Mouse (Mus musculus) embryo, embryonic 10 days (tissue): ENCODE data around the gene Hs2st1.

Experiments used
- DNase-seq: peaks from one replicate; pipeline ENCODE4 v3.0.0-alpha.2; 2015; ENCODE audit warnings: low spot score

Gene Hs2st1

DNA sequence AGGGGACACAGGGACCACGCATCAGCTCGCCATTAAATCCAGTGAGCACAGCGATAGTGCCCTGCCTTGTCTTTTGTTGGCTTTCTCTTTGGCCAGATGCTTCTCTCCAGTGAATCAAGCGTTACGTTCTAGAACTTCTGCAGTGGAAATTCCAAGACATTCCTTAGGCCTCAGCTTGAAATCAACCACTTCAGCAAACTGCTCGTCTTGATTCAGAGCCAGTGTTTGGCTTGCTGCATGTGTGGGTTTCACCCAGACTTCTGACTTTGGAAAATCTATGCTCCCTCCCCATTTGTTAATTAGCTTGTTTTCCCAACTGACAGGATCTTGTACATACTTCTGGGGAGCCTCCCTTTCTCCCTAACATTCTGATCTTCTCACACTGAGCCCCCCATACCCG, 16.8 kb upstream of the Hs2st1 start:
- DNase-seq, result no peak

DNA sequence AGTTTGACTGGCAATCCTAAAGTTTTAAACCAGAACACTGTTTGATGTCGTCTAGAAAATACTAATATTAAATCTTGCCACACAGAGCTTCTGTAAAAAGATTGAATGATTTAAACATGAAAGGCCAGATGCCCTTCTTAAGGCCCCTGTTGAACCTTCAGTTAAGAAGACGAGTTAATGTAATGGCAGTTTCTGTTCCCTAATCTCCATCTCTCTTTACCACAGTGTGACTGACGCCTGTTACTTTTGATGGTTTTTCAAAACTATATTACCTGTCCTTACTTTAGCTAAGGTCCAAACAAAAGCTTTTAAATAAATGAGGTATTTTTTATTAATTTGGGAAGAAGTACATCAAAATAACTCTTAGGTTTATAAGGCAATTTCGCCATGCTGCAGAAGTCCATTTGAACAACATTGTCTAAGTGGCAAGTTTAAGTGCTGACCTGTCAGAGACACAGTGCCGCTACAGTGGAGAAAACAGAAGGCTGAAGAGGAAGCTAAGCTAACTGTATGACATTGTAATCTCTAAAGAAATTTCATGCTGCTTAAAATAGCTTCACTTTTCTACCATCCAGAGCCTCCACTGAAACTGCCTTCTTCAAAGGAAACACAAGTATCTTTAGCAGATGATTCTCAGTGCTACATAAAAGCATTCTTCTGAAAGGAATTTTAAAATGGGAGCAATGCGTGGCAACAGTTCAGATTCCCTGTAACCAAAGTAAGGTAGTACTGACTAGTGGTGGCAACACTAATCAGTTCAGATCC, 15.0 kb upstream of the Hs2st1 start:
- no peak for DNase-seq

- DNase-seq, result no peak
Measured at GRCm38 (mm10) chr3:144583789-144584188, 13.8 kb upstream of the Hs2st1 start.

GRCm38 (mm10) chr3:144582306-144582705, 12.3 kb upstream of the Hs2st1 start:
- DNase-seq, result no peak

DNA sequence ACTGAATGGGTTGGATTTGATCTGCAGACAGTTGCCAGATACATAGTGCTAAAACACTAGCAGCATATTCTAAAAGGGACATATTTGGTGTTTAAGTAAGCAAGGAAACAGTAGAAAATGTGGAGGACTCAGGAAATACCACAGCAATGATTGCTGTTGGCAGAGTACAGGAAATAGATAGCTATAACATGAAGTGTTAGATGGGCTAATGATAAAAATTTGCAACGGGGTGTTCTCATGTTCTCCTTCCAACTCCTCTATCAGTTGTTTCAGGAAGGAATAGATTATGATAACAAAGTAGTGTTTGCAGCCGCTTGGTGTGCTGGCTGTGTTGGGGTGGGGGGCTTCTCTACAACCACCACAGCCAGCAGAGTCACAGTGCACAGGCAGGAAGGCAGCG, 11.9 kb upstream of the Hs2st1 start:
- DNase-seq, result no peak

- DNase-seq, result no peak
Measured at GRCm38 (mm10) chr3:144580281-144580680, 10.3 kb upstream of the Hs2st1 start.

DNA sequence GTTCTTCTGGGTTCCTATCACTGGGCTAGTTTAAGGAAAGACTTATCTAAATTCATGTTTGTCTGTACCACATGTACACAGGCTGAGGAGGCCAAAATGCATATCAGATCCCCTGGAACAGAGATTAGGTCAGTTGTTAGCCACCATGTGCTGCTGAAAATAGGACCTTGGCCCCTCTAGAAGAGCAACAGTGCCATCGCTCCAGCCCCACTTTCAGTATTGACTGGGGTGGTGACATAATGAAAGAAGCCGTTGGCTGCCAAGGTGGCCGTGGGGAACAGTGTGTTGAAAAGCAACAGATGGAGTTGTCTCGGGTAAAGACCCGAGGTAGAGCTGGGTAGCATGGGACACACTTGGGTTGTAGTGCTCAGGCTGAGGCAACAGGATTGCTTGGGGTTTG, 9.8 kb upstream of the Hs2st1 start:
- no peak for DNase-seq

GRCm38 (mm10) chr3:144578921-144579320, 8.9 kb upstream of the Hs2st1 start:
- no peak for DNase-seq

- DNase-seq, result no peak
Measured at GRCm38 (mm10) chr3:144577366-144578340, 7.7 kb upstream of the Hs2st1 start.

DNA sequence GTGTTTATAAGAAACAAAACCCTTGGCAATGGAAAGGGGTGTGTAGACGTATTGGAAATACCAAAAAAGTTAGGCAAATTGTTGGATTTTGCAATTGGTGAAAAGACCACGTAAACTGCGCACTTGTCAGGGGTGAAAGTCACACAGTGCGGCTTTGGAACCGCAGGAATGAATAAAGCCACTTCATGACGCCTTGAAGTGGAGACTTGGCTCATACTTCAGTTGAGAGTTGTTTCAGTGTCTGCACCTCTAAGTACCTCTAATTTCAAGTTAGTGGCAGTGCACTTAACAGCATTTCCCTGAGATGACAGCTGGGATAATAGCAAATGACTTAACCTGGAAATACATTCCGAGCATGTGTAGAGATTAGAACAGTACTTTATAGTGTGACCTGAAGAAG, 4.3 kb upstream of the Hs2st1 start:
- no peak for DNase-seq

GRCm38 (mm10) chr3:144570816-144571487, 971 bp upstream of the Hs2st1 start:
- no peak for DNase-seq

DNA sequence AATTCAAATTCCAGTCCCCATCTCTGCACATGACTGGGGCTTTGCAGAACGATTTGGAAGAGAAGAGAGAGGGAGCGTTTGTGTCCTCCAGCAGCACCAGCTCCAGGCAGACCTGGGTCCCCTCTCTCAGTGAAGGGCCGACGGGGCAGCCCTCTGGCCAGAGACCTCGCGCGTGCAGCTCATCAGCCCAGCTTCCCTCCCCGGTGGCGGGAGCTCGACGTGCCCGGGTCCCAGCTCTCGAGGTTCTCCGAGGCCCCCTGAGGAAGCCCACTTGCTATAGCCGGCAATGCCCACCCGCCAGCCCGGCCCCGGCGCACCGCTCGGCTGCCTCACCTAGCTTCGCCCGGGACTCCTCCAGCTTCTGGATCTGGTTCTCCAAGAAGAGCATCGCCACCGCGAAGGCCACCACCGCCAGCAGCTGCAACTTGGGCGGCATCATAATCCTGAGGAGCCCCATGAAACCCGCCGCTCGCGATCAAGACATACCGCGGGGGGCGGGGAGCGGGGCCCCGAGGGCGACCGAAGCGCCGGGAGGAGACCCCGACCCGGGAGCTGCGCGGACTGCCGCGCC, 495 bp downstream of the Hs2st1 start:
- DNase-seq, result peak; percentile 52

GRCm38 (mm10) chr3:144568861-144569361, 1.1 kb downstream of the Hs2st1 start:
- peak; percentile 52 for DNase-seq

- no peak for DNase-seq
Measured at GRCm38 (mm10) chr3:144565212-144565611, 4.8 kb downstream of the Hs2st1 start.

GRCm38 (mm10) chr3:144563916-144564315, 6.1 kb downstream of the Hs2st1 start:
- no peak for DNase-seq

- no peak for DNase-seq
Measured at GRCm38 (mm10) chr3:144561511-144562250, 8.3 kb downstream of the Hs2st1 start.

- no peak for DNase-seq
Measured at GRCm38 (mm10) chr3:144558274-144558673, 11.7 kb downstream of the Hs2st1 start.

DNA sequence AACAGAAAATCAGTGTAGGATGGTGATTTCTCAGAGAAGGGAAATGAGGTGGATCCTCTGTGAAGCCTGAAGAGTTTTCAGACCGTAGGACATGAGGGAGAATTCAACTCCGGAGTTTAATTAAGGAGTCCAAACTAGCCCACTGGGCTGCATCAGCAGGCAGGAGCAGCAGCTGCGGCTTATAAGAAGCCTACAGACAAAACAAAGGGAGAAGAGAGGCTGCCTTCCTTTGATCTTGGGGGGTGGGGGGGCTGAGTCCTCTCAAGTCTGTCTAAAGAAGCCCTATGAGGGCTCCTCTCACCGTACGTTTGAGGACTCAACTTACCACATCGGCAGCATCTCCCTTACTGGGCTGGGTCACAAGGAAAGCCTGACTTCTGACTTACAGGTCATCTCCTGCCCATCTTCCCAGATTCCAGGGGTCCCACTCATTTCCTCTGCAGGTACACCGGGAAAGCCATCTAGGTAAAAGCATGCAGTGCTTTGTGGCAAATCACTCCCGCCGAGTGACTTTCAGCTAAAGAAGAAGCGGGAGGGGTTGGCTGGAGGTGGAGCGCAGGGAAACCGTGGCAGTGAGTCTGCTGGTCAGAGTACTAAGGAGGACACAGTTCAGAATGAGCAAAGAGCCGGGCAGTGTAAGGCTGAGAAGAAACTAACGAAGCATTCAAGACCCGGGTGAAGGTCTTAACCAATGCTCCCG, 13.2 kb downstream of the Hs2st1 start:
- DNase-seq, result peak; percentile 68

- DNase-seq, result no peak
Measured at GRCm38 (mm10) chr3:144555144-144555543, 14.8 kb downstream of the Hs2st1 start.

- no peak for DNase-seq
Measured at GRCm38 (mm10) chr3:144554503-144554902, 15.5 kb downstream of the Hs2st1 start.

DNA sequence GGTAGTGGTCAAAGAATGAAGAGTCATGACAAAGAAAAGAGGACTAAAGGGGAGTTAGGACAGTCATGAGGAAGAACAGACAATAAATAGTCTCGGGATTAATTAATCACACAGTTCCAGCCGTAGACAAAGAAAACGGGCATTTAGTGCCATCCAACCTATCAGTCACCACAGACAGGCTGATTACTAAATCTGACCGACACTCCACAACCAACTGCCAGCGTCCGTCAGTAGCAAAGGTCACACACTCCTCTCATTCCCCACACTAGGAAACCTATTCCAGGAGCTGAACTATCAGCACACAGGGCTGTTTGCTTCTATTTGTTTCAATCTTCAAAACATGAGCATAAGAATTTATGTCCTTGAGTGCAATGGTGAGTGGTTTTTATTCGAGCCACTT, 16.0 kb downstream of the Hs2st1 start:
- DNase-seq, result no peak
